Mouse (Mus musculus) midbrain, embryonic 13.5 days (tissue): Measurements from ENCODE around the gene Qsox2. TPM values are rescaled to one million over a fixed set of nuclear protein-coding genes. Genes with fewer than 3 reads are reported as not detected.
A peak's percentile ranks its signal among the peaks of the same experiment; 100 is the strongest.

Source experiments
- ATAC-seq: fragments of 200-750 bp; cut with Nextera tagmentation; 2 replicates; pipeline ENCODE4 v1.8.0; 2017; ENCODE audit warnings: mild to moderate bottlenecking, moderate TSS enrichment, moderate library complexity
- H3K27ac ChIP-seq: fragments of 300-500 bp; sonication (generic); 2 replicates; pipeline ENCODE4 v1.5.1; 2015; ENCODE audit warnings: inconsistent platforms, mild to moderate bottlenecking, moderate library complexity
- H3K27me3 ChIP-seq: fragments of 300-500 bp; sonication (generic); 2 replicates; pipeline ENCODE4 v1.6.1; 2015; ENCODE audit warnings: mild to moderate bottlenecking, inconsistent platforms
- H3K36me3 ChIP-seq: fragments of 300-500 bp; sonication (generic); 2 replicates; pipeline ENCODE4 v1.6.1; 2015; ENCODE audit warnings: mild to moderate bottlenecking, inconsistent platforms
- H3K4me1 ChIP-seq: fragments of 300-500 bp; sonication (generic); replicated peaks from 2 replicates; pipeline ENCODE4 v1.6.1; 2015; ENCODE audit warnings: inconsistent platforms
- H3K4me2 ChIP-seq: fragments of 300-500 bp; sonication (generic); replicated peaks from 2 replicates; pipeline ENCODE4 v1.6.1; 2015; ENCODE audit warnings: moderate library complexity, mild to moderate bottlenecking, inconsistent platforms
- H3K4me3 ChIP-seq: fragments of 300-500 bp; sonication (generic); replicated peaks from 2 replicates; pipeline ENCODE4 v1.5.1; 2015; ENCODE audit warnings: mild to moderate bottlenecking, inconsistent platforms
- H3K9ac ChIP-seq: fragments of 300-500 bp; sonication (generic); replicated peaks from 2 replicates; pipeline ENCODE4 v1.6.1; 2015; ENCODE audit warnings: mild to moderate bottlenecking, inconsistent platforms
- H3K9me3 ChIP-seq: fragments of 300-500 bp; sonication (generic); 2 replicates; pipeline ENCODE4 v1.6.1; 2016; ENCODE audit warnings: mild to moderate bottlenecking, inconsistent platforms
- WGBS: fragments of 180-500 bp; shearing (Covaris S2); methylation state at CpG from one replicate; pipeline ENCODE4 v1.1.7; 2015; 5-methylcytosine and 5-hydroxymethylcytosine counted together
- polyA plus RNA-seq: library from polyadenylated mRNA; unstranded; fragments of >200 nt; fragmentation: Nextera tagmentation; extraction: Ambion mirVana; gene quantifications from 2 replicates; pipeline ENCODE4 v1.2.1, GENCODE M21; 2015

The Qsox2 gene
- polyA plus RNA-seq, 1 experiment from 2014 or later = 15.7 TPM

DNA sequence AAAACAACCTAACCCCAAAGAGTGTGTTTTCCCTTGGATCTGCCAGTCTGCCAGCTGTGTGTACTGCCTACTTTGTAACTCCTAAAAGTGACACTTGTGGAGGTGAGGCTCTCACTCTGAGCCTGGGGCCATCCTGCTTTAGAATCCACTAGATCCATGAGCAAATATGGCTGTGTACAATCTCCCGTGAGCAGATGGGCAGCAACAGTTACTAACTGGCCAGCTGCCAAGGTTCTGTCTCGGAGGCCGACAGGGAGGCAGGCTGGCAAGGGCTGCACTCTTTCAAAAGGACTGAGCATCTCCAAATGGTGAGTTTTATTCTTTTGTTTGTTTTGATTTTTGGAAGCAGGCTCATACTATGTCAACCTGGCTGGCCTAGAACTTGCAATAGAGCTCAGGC lies 22.8 kb downstream of the Qsox2 start:
- H3K27ac ChIP-seq = no peak overlapping the region
- no peaks in the 10 kb centered on the region; the same call in 1 of the 2 replicates for H3K9me3 ChIP-seq
- H3K4me1 ChIP-seq = no peaks in the 10 kb centered on the region; the same call in 1 of the 2 replicates
- no peak for ATAC-seq
- 26% methylated on average over 3 of the region's 3 CpGs for WGBS
- no peak overlapping the region for H3K4me2 ChIP-seq
- H3K36me3 ChIP-seq = peaks cover 84% of the 10 kb centered on the region
- no peak overlapping the region for H3K4me3 ChIP-seq
- H3K9ac ChIP-seq = no peak overlapping the region
- H3K27me3 ChIP-seq = 0 out of 2 replicates have a peak, but pooled peaks cover 1% of the 10 kb centered on the region

DNA sequence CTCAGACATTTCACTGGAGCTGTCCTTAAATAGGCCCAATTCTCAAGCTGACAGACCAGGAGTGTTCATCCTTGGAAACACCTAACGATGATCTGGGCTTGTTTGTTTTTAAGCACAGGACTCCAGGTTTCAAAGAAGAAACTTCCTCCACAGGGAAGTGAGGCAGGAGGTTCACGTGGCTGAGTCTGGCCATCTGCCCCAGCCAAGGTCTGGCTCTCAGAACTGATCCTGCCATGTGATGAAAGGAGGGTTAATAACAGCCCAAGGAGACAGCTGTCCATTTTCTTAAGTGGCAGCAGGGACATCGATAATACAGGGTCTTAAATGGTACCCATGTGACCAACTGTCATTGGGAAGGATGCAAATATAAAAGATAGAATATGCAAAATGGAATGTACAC lies 27.8 kb downstream of the Qsox2 start:
- Histone ChIP-seq H3K9ac (no peak overlapping the region), H3K9me3 (no peaks in the 10 kb centered on the region; the same call in 1 of the 2 replicates), H3K36me3 (peaks cover 46% of the 10 kb centered on the region), H3K4me1 (peaks cover 26% of the 10 kb centered on the region), H3K27me3 (peaks cover 47% of the 10 kb centered on the region), H3K27ac (no peak overlapping the region), H3K4me2 (no peak overlapping the region), H3K4me3 (no peak overlapping the region)
- ATAC-seq = no peak
- WGBS = 74% methylated on average over 3 of the region's 3 CpGs

DNA sequence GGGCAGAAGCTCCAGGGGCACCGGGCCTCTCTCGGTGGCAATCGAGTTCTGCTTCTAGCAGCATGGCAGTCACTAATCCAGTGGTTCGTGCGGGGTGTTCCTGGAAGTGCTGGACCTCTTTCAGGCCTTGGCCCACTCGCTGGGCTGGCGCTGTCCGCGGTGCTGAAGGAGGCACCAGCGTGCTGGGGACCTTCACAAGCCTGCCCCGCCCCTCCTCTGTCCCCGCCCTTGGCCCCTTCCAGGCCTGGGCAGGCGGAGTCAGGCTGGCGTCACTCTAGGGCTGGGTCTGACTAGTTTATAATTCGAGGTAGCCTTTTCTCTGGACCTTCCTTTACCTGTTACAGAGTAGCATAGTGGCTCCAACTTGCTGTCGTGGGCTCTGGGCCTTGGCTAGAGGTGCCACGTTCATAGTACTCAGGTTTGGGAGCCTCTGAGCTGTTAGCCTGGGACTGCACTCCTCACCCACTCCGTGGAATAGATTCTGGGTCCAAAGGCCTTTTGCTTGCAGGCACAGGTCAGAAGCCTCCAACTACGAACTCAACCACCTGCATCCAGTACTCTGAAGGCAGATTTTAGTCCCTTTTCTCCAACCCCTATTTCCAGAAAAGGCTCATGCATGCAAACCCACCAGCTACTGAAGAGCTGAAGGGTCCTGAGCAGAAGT lies 29.1 kb downstream of the Qsox2 start, which contains the start of gene Lhx3:
TSS of gene Lhx3 (minus strand) at position 164 of the 664 bp plus-strand sequence.
- Histone ChIP-seq H3K27ac (no peak within 1 kb of the TSS), H3K27me3 (peaks cover 60% of the 10 kb centered on the region), H3K4me3 (no peak within 1 kb of the TSS), H3K9ac (no peak within 1 kb of the TSS), H3K36me3 (peaks cover 38% of the 10 kb centered on the region), H3K9me3 (no peaks in the 10 kb centered on the region; the same call in 1 of the 2 replicates), H3K4me2 (no peak within 1 kb of the TSS), H3K4me1 (peaks cover 26% of the 10 kb centered on the region)
- 4% methylated on average over 19 of the region's 19 CpGs for WGBS
- ATAC-seq = peak; percentile 57; the same call in 1 of the 2 replicates

DNA sequence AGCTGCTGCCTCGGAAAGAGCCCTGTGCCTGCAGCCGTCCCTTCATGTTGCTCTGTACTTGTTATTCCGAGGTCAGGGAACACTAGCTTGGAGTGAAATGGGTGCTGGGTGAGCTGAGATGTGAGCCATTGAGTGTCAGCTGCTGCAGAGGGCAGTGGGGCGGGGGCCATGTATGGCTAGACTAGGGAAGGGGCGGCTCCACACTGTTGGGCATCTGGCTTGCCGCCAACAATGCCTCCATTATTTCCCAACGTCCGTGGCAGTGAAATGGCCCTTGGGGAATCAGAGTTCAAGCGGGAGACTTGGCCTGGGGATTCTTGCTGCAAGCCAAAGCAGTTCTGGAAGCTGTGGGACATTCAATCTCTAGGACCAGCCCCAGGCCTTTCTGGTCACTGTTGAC lies 29.8 kb downstream of the Qsox2 start:
- H3K4me2 ChIP-seq = no peak overlapping the region
- no peak overlapping the region for H3K9ac ChIP-seq
- under 1% methylated on average over 9 of the region's 9 CpGs for WGBS
- H3K9me3 ChIP-seq = no peaks in the 10 kb centered on the region; the same call in 1 of the 2 replicates
- ATAC-seq = peak; percentile 43
- H3K4me3 ChIP-seq = no peak overlapping the region
- H3K27ac ChIP-seq = no peak overlapping the region
- H3K27me3 ChIP-seq = peaks cover 67% of the 10 kb centered on the region
- peaks cover 33% of the 10 kb centered on the region for H3K36me3 ChIP-seq
- peaks cover 32% of the 10 kb centered on the region for H3K4me1 ChIP-seq

- Histone ChIP-seq H3K27me3 (peaks cover 85% of the 10 kb centered on the region), H3K4me1 (peaks cover 41% of the 10 kb centered on the region), H3K27ac (no peak overlapping the region), H3K36me3 (peaks cover 15% of the 10 kb centered on the region), H3K4me2 (no peak overlapping the region), H3K9me3 (no peaks in the 10 kb centered on the region; the same call in 1 of the 2 replicates), H3K9ac (no peak overlapping the region), H3K4me3 (no peak overlapping the region)
- 9% methylated on average over 10 of the region's 10 CpGs for WGBS
- no peak for ATAC-seq
Measured at GRCm38 (mm10) chr2:26205761-26206160, 31.6 kb downstream of the Qsox2 start.

- no peak for ATAC-seq
- H3K27ac ChIP-seq = no peak overlapping the region
- peaks cover 9% of the 10 kb centered on the region for H3K36me3 ChIP-seq
- H3K4me3 ChIP-seq = no peak overlapping the region
- WGBS = 3% methylated on average over 16 of the region's 16 CpGs
- peaks cover 91% of the 10 kb centered on the region for H3K27me3 ChIP-seq
- peaks cover 41% of the 10 kb centered on the region for H3K4me1 ChIP-seq
- H3K9me3 ChIP-seq = no peaks in the 10 kb centered on the region
- H3K9ac ChIP-seq = no peak overlapping the region
- no peak overlapping the region for H3K4me2 ChIP-seq
Measured at GRCm38 (mm10) chr2:26205126-26205525, 32.2 kb downstream of the Qsox2 start.

DNA sequence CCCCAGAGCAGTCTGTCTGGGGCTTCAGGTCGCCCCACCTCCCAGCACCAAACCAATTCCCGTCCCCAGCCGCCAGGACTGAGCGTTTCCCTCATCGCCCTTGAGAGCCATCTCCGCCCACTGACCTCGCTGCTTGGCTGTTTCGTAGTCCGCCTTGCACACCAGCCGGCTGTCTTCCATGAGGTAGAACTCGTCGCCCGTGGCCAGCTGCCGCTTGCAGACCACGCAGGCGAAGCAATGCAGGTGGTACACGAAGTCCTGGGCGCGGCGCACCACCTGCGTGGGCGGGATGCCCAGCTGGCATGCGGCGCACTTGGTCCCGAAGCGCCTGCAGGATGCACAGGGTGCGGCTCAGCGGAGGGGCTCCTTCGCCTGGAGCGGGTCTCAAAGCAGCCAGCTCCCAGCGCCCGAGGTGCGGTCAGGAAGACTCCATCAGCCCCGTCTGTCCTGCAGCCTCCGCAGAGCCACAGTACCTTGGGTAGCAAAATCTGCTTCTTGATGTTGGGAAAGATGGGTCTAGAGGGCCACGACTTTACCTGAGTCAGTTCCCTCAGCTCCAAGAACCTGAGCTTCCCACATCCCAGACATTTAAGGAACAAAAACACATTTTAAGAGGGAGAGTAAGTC lies 34.4 kb downstream of the Qsox2 start:
- Histone ChIP-seq H3K27ac (no peak overlapping the region), H3K4me1 (peaks cover 46% of the 10 kb centered on the region), H3K9me3 (no peaks in the 10 kb centered on the region), H3K9ac (no peak overlapping the region), H3K4me2 (peak overlapping the region; percentile 45; the same call in 1 of the 2 replicates), H3K27me3 (peaks cover 100% of the 10 kb centered on the region), H3K4me3 (peak overlapping the region; percentile 20; the same call in 1 of the 2 replicates), H3K36me3 (no peaks in the 10 kb centered on the region)
- under 1% methylated on average over 36 of the region's 36 CpGs for WGBS
- ATAC-seq = no peak

GRCm38 (mm10) chr2:26201926-26202848 lies 35.1 kb downstream of the Qsox2 start:
- H3K4me2 ChIP-seq = peak overlapping the region; percentile 45
- no peak overlapping the region for H3K27ac ChIP-seq

DNA sequence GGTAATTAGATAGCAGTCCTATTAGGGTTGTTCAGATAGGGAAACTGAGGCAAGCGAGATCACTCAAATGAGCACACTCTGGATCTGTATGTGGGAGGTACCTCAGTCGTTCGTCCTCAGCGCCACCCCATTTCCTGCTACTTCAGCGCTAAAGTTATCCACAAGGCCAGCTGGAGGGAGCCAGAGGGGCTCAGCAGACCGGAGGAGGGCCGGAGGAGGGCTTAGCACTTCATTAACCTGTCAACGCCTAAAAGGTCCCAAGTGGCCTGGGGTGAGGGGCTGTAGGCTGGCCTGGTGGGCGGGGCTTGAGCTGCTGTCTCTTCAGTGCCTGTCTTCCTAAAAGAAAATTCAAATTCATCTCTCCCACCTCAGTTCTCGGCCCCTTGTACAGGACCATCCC lies 38.8 kb downstream of the Qsox2 start:
- 0% methylated on average over 10 of the region's 10 CpGs for WGBS
- no peak overlapping the region for H3K9ac ChIP-seq
- no peak for ATAC-seq
- peaks cover 42% of the 10 kb centered on the region for H3K4me1 ChIP-seq
- H3K4me2 ChIP-seq = peak overlapping the region; percentile 9; the same call in 1 of the 2 replicates
- no peak overlapping the region for H3K27ac ChIP-seq
- H3K9me3 ChIP-seq = no peaks in the 10 kb centered on the region
- H3K36me3 ChIP-seq = no peaks in the 10 kb centered on the region
- H3K4me3 ChIP-seq = 0 out of 2 replicates have a peak overlapping the region, but pooled peaks have one; percentile 0
- peaks cover 97% of the 10 kb centered on the region for H3K27me3 ChIP-seq

More at GRCm38 (mm10) chr2:26201926-26202848, 35.1 kb downstream of the Qsox2 start:
- Histone ChIP-seq H3K4me3 (peak overlapping the region; percentile 20), H3K9me3 (no peaks in the 10 kb centered on the region), H3K36me3 (no peaks in the 10 kb centered on the region), H3K27me3 (peaks cover 100% of the 10 kb centered on the region), H3K9ac (peak overlapping the region; percentile 23; the same call in 1 of the 2 replicates), H3K4me1 (peaks cover 46% of the 10 kb centered on the region)
- 1% methylated on average over 77 of the region's 77 CpGs for WGBS
- no peak for ATAC-seq

DNA sequence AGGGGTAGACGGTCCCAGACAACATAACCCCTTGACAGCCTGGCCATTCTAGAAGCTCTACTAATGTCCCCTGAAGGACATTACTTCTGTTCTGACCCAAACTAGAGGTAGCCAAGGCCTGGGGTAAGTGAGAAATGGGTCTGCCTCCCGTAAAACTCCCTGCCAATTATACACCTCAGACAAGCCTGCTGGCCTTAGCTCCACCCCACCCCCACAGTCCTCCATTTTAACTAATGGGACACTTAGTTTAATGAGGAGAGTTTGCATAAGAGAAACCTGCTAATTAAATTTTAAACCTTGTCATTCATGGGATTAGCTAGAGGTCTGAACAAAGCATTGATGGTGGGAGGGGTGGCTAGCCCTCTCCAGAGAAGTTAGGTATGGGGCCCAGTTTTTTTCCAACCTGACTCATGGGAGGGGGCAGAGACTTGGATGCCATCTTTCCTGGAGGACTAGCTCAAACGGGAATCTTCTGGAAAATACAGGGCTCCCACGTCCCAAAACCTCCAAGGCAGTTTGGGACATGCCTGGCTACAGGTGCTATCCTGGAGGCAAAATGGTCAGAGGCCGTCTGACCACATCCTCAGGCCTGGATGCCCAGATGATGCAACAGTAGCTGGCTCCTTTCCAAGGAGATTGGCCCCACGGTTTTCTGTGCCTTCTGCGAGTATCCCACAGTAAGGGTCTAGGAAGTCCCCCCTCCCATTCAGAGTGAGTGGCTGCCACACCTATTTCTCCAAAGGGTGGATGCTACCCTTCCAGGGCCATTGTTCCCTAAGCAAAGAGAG lies 42.6 kb downstream of the Qsox2 start:
- H3K4me2 ChIP-seq = no peak overlapping the region
- WGBS = 30% methylated on average over 7 of the region's 7 CpGs
- ATAC-seq = no peak
- H3K27me3 ChIP-seq = peaks cover 68% of the 10 kb centered on the region
- H3K36me3 ChIP-seq = no peaks in the 10 kb centered on the region
- H3K4me3 ChIP-seq = no peak overlapping the region
- no peaks in the 10 kb centered on the region for H3K9me3 ChIP-seq
- H3K27ac ChIP-seq = no peak overlapping the region
- peaks cover 28% of the 10 kb centered on the region for H3K4me1 ChIP-seq
- no peak overlapping the region for H3K9ac ChIP-seq

- Histone ChIP-seq H3K4me3 (no peak overlapping the region), H3K4me1 (no peaks in the 10 kb centered on the region), H3K27me3 (peaks cover 22% of the 10 kb centered on the region), H3K27ac (no peak overlapping the region), H3K9ac (no peak overlapping the region), H3K9me3 (no peaks in the 10 kb centered on the region), H3K4me2 (no peak overlapping the region), H3K36me3 (no peaks in the 10 kb centered on the region)
- ATAC-seq = no peak
- 84% methylated on average over 5 of the region's 5 CpGs for WGBS
Measured at GRCm38 (mm10) chr2:26188517-26188916, 48.8 kb downstream of the Qsox2 start.
